Mouse (Mus musculus) brain, embryonic 14.5 days (tissue): ENCODE results near the gene Gm10337. TPM values are rescaled to one million over a fixed set of nuclear protein-coding genes. Genes with fewer than 3 reads are reported as not detected.

Experiments
- DNase-seq: peaks from one replicate; pipeline ENCODE4 v3.0.0-alpha.2; 2011; ENCODE audit warnings: low read depth
- CTCF ChIP-seq: fragments of 200-500 bp; IDR thresholded peaks from 2 replicates; pipeline ENCODE4 v1.5.1; 2012; ENCODE audit warnings: inconsistent platforms, mild to moderate bottlenecking, moderate library complexity, borderline replicate concordance; ENCODE audit not compliant: insufficient read depth, insufficient read length; ENCODE audit errors: extremely low read depth
- POLR2A ChIP-seq: fragments of 200-500 bp; IDR thresholded peaks from 2 replicates; pipeline ENCODE4 v1.6.1; 2012; ENCODE audit warnings: mild to moderate bottlenecking, inconsistent platforms, borderline replicate concordance; ENCODE audit not compliant: poor library complexity, insufficient read depth, insufficient read length, severe bottlenecking; ENCODE audit errors: extremely low read depth
- polyA plus RNA-seq: library from polyadenylated mRNA; depleted of rRNA; stranded (reverse); fragments of >200 nt; gene quantifications from 2 replicates; pipeline ENCODE4 v1.2.3, GENCODE M21; 2012

Gene Gm10337
- polyA plus RNA-seq, 1 experiment, result not detected

DNA sequence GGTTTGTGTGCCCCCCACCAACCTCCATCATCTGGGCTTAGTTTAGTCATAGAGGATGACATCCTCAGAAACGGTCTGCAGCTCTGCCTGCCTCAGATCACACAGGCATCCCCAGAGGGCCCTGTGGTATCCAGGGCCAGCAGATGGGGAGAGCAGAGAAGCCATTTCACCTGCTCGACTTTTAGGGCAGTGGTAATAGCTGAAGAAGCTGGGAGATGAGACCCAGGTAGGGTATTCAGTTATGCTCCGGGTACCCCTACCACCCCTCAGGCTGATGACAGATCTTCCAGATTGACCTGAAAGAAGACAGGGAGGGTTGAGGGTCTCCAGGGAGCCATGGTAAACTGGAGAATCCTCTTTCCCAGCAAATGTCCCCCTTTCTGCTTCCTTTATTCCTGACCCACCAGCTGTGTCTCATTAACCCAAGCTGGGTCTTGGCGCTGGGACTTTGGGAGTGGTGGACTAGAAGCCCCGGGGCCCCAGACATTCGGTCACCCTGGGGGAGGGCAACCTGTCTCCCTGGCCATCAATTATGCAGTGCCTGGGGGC, 7.8 kb downstream of the Gm10337 start:
- peak; percentile 50 for DNase-seq
- TF ChIP-seq POLR2A, result no peak
- TF ChIP-seq CTCF, result no peak

DNA sequence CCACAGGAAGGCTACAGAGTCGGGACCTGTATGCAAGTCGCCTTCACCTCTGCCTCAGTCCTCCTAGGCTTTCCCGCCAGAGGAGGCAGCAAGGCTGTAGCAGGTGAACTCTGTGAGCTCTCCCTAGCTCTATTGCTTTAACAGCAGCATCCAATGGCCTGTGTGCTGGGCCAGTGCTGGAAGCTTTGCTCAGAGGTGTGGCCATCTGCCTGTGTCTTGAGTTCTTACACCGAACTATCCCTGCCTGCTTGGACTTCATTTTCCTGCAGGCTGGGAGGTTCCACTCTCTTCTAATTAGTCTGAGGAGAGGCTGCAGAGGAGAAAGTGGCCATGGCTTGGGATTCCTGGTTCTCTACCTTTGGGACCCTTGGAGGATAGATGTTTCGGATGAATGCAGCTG, 8.5 kb downstream of the Gm10337 start:
- DNase-seq, result peak; percentile 9
- no peak for TF ChIP-seq CTCF
- no peak for TF ChIP-seq POLR2A

DNA sequence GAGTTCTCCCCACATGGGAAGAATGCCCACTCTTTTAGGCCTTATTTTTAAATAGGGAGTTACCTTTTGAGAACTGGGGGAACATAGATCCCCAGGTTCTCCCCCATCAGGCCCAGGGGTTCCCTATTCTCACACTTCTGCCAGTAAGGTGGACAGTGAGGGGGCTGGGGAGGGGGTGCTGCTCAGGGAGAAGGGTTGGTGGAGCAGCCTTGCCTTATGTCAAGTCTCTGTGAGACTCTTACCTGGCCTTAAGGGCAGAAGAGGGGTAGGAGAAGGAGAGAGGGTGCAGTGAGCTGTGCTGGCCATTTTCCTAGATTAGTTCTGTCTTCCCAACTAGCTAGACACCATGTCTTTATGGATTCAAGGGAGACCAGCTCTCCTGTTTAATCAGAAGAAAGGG, 8.9 kb downstream of the Gm10337 start:
- DNase-seq, result no peak
- TF ChIP-seq CTCF, result no peak
- no peak for TF ChIP-seq POLR2A

DNA sequence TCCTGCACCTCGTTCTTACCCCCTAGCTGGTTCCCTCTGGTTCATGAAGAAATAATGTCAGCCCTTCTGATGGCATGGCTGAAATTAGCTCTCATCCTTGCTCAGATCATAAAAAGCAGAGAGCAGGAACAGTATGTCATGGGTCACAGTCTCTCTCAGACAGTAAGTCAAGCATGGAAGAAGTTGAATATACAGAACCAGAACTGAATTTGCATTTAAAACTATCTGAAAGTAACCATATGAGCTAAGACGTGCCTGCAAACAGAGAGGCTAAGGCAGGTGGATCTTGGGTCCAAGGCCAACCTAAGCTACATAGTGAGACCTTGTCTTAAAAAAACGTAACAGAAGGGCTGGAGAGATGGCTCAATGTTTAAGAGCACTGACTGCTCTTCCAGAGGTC, 9.5 kb downstream of the Gm10337 start:
- TF ChIP-seq CTCF (no peak), POLR2A (no peak)

DNA sequence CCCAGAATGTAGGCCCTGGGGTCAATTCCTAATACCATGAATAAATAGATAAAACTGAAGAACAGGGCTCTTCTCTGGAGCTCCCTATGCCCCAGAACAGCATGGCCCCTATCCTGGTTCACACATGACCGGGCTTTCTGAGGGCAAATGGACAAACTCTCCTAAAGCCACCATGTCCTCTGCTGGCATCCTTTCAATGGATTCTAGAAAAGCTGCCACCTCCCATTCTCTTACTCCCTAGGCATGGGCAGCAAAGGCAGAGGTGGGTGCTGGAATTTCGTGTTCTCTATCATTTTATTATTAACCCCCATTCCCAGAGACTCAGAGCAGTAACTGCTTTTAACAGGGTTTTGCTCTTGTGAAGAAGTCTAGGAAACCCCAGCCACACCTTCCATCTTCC, 11.7 kb downstream of the Gm10337 start:
- TF ChIP-seq POLR2A, result no peak
- no peak for TF ChIP-seq CTCF
- no peak for DNase-seq

More for the DNA sequence above, 9.5 kb downstream of the Gm10337 start:
- DNase-seq, result no peak

DNA sequence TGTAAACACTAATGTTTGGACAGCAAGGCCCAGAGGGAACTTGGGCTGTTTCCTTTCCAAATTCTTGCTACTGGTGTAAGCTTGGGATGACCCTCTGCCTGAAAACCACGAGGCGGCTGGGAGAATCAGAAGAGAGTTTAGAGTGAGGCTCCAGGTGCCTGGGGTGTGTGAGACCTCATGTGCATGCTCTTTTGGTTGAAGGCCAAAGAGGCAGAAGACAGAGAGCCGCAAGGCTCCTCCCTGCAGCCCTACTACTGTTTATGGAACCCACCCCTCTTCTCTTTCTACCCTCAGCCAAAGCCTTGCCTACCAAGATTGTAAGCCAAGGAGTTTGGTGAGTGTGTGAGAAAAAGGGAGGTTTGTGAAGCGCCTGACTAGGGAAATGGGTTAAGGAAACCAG, 12.3 kb downstream of the Gm10337 start:
- no peak for DNase-seq
- TF ChIP-seq POLR2A (no peak), CTCF (no peak)

DNA sequence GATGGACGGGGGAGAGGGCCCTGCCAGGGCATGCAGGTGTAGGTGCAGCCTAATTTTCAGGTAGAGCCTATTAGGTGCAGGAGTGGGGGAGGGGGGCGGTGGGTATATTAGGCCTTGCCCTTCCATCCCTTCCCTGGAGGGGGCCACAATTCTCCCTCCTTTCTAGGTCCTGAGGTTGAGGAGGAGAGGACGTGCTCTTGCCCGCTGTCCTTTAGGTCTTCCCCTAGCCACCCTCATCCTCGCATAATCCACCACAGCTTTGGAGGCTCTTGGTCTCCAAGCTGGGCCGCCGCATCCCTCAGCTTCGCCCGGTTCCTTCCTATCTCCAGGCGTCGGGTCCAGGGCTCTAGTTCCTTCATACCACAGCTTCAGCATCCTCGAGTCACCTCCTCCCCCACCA, 12.8 kb downstream of the Gm10337 start:
- TF ChIP-seq CTCF (no peak), POLR2A (no peak)
- DNase-seq, result no peak

DNA sequence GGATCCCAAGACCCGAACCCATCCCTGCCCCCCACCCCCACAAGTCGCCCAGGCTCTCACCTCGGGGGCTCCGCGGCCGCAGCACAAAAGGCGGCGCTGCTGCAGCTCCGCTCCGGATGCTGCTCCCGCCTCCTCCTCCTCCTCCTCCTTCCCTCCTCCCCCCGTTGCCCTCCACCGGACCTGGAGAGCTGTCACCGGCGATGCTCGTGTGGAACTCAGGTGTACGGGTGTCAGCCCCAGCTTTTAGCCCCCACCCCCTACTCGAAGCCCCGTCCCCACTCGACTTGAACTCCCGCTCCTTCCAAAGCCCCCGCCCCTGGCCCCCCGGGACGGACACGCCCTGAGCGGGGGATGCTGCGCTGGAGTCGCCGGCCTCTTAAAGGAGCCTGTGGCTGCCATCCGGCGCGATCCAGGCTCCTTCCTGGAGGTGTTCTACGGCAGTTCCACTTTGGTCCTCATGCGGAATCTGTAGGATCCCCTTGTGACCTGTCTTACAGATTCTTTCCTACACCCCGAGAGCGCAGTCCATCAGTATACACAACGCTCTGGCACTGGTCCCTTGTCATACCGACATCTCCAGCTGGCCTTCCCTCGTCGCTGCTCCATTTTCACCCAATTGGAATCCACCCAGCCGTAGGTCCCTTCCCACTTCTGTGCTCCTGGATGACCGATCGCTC, 13.3 kb downstream of the Gm10337 start, which contains the start of gene Map3k12:
Gene Map3k12, minus strand, starts transcription at position 337 of the 677 bp plus-strand sequence.
- TF ChIP-seq POLR2A (peak; percentile 58; the same call in 1 of the 2 replicates), CTCF (no peak; the same call in 1 of the 2 replicates)
- DNase-seq, result peak; percentile 86

DNA sequence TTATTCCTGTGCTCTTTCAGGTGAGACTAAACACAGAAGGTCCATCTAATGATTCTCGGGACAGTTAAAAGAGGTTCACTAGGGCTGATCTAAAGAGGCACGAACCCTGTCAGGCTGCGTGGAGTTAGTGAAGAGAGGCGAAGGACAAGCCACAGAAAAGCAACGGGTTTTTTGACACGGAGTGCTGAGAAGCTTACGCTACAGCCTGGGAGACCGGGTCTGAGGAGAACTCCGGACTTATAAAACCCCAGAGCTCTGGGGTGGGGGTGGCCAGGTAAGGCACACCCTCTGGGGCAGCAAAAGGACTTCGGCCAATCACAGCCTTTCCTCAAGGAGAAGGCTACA, 14.1 kb downstream of the Gm10337 start:
- DNase-seq, result no peak
- TF ChIP-seq CTCF (no peak), POLR2A (peak; percentile 20; the same call in 1 of the 2 replicates)

DNA sequence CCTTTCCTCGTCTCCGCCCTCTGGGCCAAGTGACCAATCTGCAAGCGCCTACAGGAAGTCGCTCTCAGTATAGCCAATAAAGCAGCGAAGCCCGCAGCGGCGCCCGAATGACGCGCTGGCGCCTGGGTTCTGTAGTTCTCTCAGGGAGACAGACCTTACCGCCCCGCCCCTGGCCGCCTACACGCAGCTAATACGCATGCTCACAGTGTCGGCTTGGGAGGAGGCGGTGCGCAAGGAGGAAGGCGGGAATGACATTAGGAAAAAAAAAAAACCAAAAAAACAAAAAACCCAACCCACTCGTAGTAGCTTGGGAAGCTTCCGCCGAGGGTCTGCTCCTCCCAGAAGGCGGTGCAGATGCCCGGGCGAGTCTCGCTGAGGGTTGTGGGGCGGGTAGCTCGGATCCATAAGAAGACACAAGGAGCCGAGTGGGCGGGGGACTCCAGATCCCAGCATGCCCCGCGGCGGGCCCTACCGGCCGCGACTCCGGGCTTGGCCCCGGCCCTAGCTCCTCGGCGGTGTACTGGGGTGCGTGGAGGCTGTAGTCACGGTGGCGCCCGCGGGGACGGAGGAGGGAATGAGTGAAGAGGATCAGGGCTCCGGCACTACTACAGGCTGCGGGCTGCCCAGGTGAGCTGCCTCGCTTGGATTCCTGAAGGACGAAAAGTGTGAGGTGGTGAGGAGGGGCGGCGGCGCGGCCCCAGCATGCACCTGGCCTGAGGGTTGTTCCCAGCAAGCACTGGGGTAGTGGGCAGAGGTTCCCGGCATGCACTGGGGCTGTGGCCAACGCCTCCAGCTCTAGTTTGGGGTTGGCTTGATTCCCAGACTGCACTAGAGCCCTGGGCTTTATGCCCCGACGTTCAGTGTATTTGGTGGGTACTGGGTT, 14.7 kb downstream of the Gm10337 start, which contains the start of gene Tarbp2:
Gene Tarbp2, plus strand, starts transcription at position 217 of the 883 bp plus-strand sequence.
- TF ChIP-seq CTCF, result no peak
- peak; percentile 50 for TF ChIP-seq POLR2A
- peak; percentile 100 for DNase-seq

DNA sequence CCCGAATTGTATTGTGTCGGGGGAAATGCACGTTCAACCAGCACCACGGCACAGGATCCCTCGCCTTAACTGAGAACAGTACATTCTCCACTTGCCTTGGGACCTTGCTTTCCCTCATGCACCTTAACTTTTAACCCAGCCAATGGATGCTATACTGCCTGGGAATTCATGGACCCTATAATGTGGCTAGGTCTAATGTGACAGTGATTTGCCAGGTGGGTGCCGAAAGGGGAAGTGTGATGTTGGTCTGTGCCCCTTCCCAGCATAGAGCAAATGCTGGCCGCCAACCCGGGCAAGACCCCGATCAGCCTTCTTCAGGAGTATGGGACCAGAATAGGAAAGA, 15.3 kb downstream of the Gm10337 start:
- no peak for DNase-seq
- TF ChIP-seq POLR2A (no peak), CTCF (no peak)

DNA sequence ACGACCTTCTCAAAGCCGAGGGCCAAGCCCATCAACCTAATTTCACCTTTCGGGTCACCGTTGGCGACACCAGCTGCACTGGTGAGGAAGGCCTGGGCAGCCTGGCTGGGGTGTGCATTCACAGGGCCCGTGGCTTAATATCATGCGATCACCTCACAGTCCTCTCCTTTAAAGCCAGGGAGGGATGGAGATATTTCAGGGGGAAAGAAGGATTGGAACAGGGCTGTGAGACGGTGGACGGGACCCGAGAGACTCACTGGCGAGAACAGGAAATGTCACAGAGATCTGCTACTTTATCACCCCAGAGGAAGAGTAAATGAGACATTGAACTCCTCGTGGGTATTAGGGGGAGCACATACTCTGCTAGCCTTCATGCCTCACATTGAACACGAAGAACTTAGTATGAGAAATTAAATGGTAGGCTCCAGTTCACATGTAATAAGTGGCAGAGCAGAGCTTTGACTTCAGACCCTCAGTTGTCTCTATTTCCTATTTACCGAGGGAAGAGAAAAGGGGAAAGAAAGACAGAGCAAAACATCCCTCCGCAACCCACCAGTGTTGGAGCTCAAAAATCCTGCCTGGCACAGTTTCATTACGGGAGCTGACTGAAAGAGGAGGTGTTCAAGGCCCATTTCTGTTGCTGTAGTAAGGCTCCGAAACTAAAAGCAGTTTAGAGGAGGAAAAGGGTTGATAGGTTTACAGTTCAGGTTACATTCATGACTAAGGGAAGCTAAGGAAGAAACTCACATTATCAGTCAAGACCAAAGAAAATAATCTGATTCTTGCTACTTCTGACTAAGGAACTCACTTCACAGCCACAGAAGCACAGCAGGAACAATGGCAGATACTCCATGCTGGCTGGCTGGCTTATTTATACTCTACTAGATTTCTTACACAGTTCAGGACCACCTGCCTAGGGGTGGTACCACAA, 16.0 kb downstream of the Gm10337 start:
- no peak for DNase-seq
- TF ChIP-seq CTCF (no peak), POLR2A (no peak)
